Mouse (Mus musculus) inflammation-experienced regulatory T-cells, adult 6 months (primary cell): Measurements from ENCODE around the gene Zfp217. TPM values are rescaled to one million over a fixed set of nuclear protein-coding genes. Genes with fewer than 3 reads are reported as not detected.

Source experiments
- ATAC-seq: one replicate; pipeline ENCODE4 v1.8.0; 2017
- polyA plus RNA-seq, 3 experiments: library from polyadenylated mRNA; unstranded; fragments of 100-300 nt; shearing (Covaris generic); gene quantifications; one replicate each; pipeline ENCODE4 v1.2.1; 2017

Zfp217 gene
- polyA plus RNA-seq, 3 experiments from 2014 or later = 8.6 to 11.1 (median 8.6) TPM

GRCm38 (mm10) chr2:170131981-170132460 is 15.9 kb downstream of the Zfp217 start:
- ATAC-seq = no peak

DNA sequence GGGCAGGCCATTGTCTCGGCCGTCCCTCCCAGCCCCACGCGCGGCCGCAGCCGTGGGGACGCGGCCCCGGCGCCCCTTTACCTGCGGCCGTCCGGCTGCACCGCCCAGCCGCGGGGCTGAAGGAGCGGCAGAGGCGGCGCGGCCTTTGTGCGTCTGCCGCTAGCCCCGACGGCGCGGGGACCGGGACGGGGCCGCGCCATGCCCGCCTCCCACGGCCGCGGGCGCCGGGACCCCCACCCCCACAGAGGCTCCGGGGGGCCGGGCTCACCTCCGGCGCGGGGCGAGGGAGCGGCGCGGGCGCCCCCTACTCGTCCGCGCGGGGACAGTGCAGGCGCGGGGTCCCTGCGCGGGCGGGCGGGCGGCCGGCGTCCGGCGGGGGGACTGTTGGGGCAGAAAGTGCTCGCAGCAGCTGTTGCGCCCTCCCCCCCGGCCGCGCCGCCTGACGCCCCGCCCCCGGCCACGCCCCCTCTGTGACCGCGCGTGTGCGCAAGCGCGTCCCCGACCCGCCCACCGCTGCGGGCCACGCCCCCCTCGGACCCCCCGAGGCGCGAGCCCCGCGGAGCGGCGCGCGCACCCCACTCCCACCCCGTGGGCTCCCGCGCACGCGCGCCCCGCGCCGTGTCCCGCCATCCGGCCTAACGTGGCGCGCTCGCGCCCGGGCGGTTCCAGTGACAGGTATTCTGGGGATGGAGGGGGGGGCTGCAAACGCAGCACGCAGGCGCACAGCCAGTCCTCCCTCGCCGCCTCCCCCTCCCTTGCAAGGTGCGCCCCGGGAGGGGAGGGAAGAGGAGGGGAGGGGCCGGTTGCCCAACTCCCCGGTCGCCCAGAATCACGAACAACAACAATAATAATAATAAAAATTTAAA is 16.9 kb downstream of the Zfp217 start:
- peak; percentile 29 for ATAC-seq

DNA sequence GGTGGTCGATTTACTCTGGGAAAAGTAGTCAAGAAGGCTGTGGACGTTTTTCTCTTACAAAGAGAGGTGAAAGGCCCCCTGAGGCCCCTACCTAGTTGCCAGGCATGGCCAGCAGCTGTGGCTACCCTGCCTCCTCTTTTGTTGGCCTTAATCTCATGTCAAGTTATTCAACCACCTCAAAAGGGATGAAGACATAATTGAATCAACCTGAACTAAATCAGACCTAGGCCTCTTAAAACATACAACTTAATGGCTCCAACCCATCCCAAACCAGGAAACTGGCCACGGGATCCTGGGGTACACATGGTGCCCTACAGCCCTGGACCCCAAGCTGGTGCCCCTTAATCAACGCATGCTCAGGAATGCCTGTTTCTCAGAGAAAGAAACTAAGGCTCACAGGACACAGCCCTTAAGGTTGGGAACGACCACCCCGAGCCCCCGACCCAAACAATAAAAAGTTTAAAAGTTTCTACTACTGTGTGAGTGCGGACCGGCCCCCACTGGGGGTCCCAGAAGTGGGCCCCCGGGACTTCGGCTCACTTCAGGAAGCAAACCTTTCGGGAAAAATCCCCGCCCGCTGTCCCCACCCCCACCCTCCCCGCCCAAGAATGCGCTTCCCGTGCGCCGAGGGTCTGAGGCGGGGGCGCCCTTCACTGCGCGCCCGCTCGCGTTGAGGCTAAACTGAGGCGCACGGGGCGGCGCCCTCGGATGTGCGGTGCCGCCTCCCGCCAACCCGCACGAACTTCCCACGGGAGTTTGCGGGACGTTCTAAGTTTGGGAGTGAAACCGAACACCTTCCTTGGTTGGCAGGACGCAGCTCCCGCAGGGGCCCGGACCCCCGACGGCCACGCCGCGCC is 17.8 kb downstream of the Zfp217 start:
- ATAC-seq = no peak

GRCm38 (mm10) chr2:170129248-170129922 is 18.5 kb downstream of the Zfp217 start:
- peak; percentile 20 for ATAC-seq

- no peak for ATAC-seq
Measured at GRCm38 (mm10) chr2:170128461-170129247, 19.2 kb downstream of the Zfp217 start.

- ATAC-seq = peak; percentile 15
Measured at GRCm38 (mm10) chr2:170127523-170127922, 20.4 kb downstream of the Zfp217 start.

DNA sequence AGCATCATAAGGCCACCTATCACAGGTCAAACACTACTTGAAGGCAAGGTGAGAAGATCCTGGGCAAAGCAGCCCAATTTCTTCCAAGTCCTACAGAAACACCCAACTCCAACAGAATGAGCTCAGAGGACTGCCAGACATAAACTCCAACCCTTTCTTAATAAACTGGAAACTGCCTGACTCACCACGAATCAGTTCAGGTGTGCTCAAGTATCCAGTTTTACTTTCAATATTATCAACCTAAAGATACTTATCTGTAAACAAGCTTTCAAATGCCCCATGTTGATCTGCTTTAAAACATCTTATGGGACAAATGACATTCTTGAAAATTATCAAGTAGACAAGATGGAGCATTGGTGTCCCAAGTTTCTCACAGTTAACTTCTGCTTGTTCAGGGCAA is 21.6 kb downstream of the Zfp217 start:
- peak; percentile 55 for ATAC-seq

GRCm38 (mm10) chr2:170122197-170122596 is 25.7 kb downstream of the Zfp217 start:
- no peak for ATAC-seq

DNA sequence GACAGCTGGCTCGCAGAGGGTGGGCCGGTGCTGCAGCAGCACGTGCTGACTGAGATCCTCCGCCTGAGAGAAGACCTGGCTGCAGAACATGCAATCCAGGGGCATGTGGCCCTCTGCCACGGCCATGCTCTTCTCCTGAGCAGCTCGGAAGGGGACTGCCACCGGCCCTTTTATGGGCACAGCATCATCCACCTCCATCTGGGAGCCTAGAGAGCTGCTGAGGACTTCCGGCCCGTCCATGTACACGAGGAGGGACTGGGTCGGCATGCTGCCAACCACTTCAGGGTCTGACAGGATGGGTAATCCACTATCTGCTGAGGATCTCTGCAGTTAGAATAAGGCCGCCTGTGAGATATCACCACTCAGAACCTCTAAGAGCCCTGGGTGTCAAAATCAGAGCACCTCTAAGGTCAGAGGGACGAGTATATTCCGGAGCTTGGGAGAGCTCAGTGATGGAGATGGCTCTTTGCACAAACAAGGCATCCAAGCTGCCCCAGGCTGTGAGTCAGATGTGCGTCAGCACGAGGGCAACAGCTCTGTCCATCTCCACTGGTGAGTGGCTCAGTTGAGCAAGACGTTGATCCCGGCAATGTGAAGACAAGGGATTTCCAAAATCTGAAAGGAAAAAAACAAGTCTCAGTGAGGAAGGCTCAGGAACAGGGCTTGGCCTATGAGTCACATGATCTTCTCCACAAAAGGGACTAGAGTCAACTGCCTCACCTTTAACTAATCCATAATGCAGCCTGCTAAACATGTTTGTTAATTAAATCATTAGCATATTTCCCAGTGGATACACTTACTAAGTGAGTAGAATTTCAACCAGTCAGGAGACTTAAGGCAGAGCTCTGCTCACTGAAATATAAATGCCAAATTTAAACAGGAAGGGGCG is 27.5 kb downstream of the Zfp217 start:
- no peak for ATAC-seq

DNA sequence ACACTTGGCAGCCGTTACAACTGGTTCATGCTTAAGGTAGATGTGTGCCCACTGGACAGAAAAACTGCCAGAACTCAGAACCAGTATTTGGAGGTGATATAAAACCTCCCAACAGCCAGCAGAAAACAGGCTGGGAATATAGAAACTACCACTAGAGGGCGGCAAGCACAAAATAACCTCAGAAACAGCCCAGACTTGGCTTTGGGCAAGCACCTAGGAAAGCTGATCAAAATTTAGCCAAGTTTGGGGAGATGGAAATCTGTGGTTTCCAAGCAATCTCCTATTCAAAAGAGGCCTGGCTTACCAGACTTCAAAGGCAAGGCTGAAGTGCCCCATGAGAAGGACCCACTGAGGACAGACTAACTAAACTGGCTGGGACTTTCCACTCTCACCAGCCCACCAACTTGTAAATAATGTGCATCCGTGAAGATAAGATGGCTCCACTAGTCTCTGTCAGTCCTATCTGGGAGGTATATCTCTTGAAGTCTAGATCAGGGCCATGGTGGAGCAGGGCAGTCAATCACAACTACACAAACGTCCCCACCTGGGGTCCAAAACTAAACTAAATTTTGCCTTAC is 31.1 kb downstream of the Zfp217 start:
- peak; percentile 79 for ATAC-seq

DNA sequence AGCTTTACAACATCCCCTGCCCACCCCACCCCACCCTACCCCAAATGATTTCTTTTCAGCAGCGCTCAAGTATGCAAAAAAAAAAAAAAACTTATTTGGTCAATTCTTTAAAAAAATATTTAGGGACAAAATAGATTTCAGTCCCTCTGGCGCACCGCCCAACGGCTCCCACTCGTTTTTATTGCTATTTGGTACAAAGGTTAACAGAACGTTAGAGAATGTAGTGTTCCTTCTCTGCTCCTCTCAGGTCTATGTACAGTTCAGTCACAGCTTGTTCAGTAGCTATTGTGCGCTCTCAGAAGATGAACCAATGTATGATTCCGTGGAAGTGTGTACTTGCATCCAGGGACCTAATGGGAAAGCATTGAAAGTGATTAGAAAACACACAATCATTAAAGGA is 37.6 kb downstream of the Zfp217 start:
- ATAC-seq = no peak

GRCm38 (mm10) chr2:170109528-170109927 is 38.4 kb downstream of the Zfp217 start:
- no peak for ATAC-seq

DNA sequence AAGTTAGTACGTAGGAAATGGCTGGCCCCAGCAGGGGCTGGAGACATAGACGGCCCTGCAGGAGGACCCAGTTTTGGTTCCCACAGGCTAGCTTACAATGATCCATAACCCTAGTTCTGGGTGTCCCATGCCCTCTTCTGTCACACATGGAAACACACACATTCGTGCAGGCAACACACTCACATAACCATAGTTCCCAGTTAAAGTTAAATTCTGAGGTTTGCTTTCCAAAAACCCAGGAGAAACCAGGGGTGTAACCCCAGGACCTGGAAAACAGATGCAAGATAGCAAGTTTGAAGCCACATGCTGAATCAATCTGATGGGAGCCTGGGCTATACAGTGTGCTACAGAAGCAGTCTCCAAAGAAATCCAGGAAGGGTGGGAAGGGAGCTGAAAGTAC is 40.1 kb downstream of the Zfp217 start:
- no peak for ATAC-seq

DNA sequence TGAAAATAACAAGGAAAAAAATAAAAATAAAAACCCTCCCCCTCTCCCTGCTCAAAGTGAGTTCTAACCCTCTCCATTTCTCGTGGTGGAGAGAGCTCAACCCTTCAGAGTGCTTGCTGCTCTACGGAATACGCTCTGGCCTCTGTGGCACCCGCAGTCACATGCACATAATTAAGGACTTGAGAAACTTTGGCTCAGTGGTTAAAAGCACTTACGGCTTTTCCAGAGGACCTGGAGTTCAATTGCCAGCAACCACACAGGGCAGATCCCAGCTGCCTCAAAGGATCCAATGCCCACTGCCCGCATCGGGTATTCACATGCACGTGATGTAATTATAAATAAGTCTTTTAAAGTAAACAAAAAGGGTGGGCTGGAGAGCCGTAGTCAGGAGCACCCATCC is 41.9 kb downstream of the Zfp217 start:
- no peak for ATAC-seq

GRCm38 (mm10) chr2:170104396-170104795 is 43.5 kb downstream of the Zfp217 start:
- ATAC-seq = peak; percentile 73

DNA sequence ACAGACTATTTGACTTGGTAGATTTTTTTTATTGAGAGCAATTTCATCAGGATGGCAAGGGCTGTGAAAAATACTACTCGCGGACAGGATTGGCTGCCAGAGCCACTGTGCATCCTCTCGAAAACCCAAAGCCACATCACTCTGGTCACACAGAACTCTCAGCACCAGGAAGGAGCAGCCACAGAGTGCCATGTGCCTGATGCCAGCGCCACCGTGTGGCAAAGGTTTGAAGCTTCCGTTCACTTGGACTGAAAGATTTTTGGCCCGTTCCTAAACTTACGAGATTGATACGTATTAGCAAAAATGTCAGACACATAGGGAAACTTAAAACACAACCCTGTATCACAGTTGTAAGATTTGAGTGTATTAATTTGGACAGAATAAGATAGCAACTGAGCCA is 44.1 kb downstream of the Zfp217 start:
- peak; percentile 60 for ATAC-seq

DNA sequence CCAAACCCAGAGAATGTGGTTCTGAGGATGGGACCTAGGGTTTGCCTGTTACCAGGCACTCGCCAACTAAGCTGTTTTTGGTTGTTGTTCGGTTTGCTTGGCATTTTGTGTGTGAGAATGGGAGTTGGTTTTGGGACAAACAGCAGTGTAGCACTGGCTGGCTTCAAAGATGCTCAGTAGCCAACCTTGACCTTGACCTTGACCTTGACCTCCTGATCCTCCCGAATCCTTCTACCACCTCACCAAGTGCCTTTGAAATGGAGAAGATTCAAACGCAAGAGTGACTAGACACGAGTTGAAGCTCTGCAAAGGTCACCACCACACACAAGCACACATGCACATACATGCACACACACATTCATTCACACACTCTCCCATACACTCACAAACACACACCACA is 44.6 kb downstream of the Zfp217 start:
- no peak for ATAC-seq

DNA sequence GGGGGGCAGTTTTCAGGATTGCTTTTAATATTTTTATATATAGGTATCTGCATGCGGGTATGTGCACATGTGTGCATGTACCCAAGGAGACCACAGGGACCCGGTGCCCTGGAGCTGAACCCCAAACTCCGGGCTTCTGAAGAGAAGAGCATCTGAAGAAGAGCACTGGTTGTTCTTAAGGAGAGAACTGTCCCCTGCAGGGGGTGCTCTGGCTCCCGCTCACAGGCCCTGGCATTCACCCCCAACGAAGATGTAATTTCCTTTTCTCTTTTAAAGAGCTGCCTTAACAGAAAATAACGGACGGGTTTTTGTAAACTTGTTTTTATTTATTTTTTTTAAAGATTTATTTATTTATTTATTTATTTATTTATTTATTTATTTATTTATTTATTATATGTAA is 46.0 kb downstream of the Zfp217 start:
- no peak for ATAC-seq

DNA sequence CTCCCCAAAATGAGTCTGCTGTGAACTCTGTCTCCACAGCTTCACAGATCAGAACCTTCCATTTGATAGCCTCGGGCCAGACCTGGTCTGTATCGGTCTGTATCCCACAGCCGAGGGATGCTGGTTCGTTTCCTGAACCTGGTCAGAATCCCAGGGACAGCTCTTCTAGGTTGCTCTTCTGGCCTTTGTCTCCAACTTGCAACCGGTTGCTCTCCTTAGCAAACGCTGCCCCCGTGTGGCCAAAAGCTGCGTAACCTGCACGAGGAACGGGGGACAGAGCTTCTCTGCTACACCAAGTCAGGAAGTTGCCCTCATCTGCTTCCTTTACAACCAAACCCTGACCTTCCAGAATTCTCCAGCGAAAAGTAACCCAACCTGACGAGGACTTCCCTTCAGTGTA is 46.8 kb downstream of the Zfp217 start:
- ATAC-seq = peak; percentile 57

DNA sequence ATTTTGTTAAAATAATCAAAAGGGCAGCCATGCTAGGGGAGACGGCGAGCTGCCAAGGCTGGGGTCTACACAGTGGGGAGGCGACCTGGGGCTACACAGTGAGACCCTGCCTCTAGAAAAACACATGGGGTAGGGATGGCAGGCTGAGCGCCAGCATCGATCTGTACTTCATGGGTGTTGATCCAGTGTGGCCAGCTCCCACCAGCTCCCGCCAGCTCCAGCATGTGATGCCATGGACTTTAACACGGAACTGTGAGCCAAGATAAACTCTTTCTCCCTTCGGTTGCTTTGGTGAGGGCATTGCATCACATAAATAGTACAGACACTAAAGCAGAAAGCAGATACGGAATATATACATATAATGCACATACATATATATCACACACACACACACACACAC is 53.0 kb downstream of the Zfp217 start:
- no peak for ATAC-seq

DNA sequence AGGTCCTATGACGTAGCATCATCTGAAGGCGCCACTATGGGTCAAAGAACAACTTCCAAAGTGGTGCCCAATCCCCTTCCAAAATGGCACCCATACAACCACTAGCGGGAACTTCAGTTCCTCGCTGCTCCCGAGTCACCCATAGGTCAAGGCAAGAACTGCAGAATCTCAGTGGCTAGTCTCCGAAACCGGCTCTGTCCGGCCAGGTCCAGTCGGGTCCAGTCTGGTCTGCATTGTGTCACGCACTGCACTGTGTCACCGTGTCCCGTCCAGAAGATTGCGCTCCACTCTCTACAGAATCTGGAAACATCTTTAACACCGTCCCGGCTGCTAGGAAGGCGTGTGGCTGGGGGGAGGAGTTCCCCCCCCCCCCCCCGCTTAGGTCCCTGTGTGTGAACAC is 53.7 kb downstream of the Zfp217 start:
- ATAC-seq = no peak
